Mouse (Mus musculus) c-Kit-negative CD71-positive TER-119-positive erythroid progenitor cells, embryonic 14.5 days (primary cell): Measurements from ENCODE around the gene Fblim1.
A peak's percentile ranks its signal among the peaks of the same experiment; 100 is the strongest.

Experiments used
- DNase-seq: peaks from one replicate; pipeline ENCODE4 v3.0.0-alpha.2; 2013; ENCODE audit warnings: low read depth, low spot score

The Fblim1 gene

DNA sequence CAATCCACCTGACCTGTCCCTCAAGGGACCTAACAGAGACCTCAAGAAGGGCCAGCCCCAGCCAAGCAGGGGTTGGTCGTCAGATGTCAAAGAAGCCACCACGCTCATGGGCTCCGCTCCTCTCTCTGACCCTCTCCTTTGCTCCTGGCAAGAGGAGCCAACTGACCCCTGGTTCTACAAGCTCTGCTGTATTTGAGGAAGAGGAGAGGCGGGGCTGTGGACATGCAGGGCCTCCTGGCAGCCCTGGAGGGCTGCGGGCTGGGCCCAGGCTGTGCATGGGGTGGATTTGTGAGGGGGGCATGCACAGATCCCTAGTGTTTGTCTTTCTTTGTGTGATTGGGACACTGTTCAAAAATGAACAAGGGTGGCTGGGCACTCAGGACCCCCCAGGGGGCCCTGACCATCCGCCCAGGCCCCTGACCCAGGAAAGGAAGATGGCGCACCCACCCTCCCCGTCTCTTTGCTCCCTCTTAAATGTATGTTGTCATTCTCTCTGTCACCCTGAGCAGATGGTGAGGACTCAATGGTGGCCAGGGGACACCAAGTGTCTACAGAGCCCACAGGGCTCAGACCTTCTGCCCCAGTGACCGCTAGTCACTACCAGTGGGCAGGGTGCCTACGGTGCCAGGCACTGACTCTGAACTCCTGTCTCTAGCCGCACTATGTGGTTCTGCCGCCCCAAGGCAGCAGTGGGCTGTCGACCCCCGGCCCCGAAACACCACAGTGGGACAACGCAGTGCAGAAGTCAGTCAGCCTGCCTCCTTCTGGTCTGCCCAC, 20.1 kb upstream of the Fblim1 start:
- DNase-seq, result no peak

DNA sequence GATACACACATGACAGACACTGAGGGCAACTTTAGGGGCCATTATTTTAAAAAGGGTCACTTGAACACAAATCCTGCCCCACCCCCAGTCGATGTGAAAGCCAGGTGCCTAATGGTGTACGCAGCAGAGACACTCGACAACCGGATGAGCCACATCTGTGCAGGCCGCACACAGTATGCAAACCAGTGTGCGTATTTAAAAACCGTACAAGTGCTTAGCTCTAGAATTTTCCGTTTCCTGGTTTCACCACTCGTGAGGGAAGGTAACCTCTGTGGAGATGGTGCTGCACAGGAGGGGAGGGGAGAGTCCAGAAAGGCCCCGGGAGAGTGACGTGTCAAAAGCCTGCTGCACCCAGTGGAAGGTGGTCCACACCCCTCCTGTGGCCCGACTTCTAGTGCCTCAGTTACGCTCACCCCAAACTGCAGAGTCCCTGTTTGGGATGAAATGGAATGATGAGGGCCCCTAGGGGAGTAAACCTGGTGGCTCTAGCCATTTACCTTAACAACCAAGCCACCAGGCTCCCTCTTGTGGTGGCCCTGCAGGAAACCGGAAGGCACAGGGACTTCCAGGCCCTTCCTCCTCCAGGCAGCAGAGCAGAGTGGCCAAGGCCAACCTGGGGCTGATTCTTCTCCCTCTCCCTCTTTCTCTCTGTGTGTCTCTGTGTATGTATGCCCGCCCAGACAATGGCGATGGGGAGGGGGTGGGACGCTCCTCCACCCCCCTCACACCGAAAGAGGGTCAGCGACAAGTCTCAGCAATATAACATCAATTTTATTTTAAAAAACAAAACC, 19.3 kb upstream of the Fblim1 start:
- DNase-seq, result no peak

DNA sequence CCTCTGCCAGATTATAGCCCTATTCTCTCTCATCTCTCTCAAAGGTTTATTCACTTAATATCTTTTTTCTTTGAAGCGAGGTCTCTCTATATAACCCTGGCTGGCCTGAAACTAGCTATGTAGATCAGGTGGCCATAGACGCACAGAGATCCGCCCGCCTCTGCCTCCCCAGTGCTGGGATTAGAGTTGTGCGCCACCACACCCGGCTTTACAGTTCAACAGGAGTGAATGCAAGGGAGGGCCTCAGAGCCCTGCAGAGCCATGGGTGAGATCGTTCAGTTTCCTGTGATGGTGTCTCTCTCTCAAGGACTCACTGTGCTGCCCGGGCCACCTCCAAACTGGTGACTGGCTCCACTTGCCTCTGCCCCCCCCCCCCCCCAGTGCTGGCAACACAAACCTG, 18.2 kb upstream of the Fblim1 start:
- DNase-seq, result no peak

- no peak for DNase-seq
These were observed 17.8 kb upstream of the Fblim1 start, which contains the start of gene Slc25a34 for GRCm38 (mm10) chr4:141623666-141624065. TSS of gene Slc25a34 (minus strand) at chr4:141623821.

DNA sequence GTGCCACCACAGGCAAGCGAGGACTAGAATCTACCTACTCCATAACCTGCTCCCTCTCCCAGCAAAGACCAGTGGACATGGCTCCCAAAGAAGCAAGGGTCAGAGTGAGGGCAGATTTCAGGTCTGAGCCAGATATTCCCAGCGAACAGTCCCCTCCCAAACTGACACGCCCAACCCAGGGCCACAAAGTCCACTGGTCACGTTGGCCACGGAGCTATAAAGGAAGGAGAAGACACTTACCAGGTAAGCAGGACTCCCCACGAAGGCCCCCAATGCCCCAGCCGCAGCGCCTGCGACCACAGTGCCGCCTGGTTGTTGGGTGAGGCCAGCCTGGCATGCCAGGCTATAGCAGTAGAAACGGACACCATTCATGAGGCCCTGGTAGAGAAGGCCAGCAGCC, 17.1 kb upstream of the Fblim1 start:
- DNase-seq, result no peak

- DNase-seq, result no peak
These were observed 16.7 kb upstream of the Fblim1 start for GRCm38 (mm10) chr4:141622580-141622979.

DNA sequence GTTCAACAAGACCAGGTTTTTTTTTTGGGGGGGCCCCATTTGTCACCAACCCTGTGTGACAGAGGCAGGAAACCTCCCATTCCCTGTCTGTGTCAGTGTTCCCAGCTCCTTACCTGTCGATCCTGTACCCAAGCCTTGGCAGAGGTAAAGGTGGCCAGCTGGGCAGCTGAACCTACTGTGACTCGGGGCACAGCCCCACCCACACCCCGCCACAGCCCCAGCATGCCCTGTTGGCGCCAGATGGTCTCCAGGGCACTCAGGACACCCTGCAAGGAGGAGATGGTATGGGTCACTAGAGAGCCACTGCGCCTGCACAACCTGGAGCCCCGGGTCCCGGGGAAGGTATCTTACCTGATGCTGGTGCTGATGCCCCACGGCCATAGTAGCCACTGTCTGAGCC, 16.2 kb upstream of the Fblim1 start:
- no peak for DNase-seq

DNA sequence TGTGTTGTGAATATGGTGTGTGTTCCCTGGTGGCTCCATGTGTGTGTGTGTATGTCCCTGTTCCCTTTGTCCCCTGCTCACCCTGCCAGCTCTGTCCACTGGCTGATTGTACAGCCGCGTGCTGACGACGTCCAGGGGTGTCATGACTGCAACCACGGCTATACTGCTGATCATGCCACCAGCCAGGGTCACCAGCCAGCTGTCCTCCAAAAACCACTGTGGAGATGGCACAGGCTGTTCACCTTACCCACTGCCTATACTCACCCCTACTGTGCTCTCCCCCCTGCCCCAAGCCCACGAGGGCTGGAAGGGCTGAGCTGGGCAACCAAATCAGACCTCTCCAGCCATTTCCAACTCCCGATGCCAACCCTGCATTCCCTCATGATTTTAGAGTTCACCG, 15.4 kb upstream of the Fblim1 start:
- no peak for DNase-seq

- no peak for DNase-seq
These were observed 13.5 kb upstream of the Fblim1 start for GRCm38 (mm10) chr4:141619299-141619883.

DNA sequence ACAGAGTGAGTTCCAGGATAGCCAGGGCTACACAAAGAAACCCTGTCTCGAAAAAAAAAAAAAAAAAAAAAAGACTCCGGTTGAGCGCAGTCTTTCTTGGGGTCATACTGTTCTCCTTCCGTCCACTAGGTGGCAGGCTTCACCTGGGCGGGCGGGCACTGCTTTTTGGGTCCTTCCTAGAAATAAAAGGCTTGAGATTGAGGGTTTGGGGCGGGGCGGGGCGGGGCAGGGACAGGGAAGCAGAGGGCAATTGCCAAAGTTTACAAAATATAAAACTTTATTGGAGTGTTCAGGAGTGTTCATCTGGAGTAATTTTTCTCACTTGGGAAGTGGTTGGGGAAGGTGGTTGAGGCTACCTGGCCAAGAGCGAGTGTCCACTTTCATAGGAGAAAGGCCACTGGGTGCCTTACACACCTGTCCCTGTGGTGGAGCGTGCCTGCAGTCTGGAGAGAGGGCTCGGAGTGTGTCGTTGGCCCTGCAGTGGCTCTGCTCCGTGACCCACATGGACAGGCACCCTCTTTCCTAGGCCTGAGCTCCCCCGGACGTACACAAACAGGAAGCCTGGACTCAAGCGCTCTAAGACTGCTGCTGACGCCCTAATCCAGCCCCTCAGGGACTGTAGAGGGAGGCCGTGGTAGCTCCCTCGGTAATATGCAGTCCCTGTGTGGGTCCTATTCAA, 12.8 kb upstream of the Fblim1 start, which contains the start of gene Tmem82:
TSS of gene Tmem82 (minus strand) at position 69 of the 679 bp plus-strand sequence.
- peak; percentile 20 for DNase-seq

- no peak for DNase-seq
These were observed 12.1 kb upstream of the Fblim1 start for GRCm38 (mm10) chr4:141617863-141618564.

GRCm38 (mm10) chr4:141617299-141617698, 11.4 kb upstream of the Fblim1 start:
- DNase-seq, result no peak

GRCm38 (mm10) chr4:141616811-141617210, 10.9 kb upstream of the Fblim1 start:
- DNase-seq, result no peak

DNA sequence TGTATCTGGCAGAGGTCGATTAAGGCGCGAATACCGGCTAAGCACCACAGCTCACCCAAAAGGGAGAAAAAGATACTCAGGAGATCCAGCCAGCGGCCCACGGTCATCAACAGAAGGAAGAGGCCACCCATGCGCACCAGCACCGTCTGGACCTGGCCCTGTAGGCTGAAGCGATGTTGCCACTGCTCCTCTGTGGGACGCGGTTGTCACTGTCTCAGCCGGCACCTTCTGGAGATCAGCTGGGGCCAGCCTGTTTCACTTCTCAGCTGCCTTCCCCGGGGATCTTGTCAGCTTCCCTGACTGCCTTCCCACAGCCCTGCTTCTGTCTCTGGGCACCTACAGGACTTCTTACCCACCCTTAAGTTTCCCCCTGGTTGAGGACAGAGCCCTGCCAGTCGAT, 9.1 kb upstream of the Fblim1 start:
- DNase-seq, result no peak

- DNase-seq, result no peak
These were observed 3.6 kb upstream of the Fblim1 start for GRCm38 (mm10) chr4:141609538-141609937.

- no peak for DNase-seq
These were observed 475 bp downstream of the Fblim1 start for GRCm38 (mm10) chr4:141605421-141605820.

GRCm38 (mm10) chr4:141604493-141604892, 1.4 kb downstream of the Fblim1 start:
- DNase-seq, result no peak

- DNase-seq, result no peak
These were observed 2.0 kb downstream of the Fblim1 start for GRCm38 (mm10) chr4:141603921-141604320.

DNA sequence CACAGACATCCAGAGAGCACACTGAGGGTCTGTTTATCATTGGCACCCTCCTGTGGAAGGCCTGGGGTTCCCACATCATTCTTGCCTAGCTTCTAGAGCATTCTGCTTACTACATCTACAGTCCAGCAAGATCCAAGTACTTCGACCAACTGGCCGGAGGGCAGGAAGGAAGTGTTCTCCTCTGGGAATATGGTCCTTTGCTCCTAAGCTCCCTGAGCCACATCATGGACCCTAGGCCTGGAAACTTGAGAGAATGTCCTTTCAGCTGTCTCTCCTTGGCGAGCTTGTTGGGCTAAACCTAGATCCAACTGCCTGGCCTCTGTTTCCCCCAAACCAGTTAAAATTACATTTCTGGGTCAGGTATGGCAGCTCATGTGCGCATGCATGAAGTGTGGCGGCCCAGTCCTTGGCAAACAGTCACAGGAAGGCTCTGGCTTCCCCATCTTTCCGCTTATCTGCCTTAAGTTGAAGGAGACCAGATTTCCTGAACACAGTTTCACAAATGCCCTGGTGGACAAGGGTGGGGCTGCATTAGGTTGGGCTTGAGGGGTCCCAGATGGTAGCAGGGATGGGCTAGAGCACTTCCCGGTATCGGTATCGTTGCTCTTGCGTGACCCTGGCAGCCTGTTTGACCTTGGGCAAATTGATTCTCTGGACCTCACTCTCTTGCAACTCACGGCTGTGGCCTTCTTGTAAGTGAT, 3.2 kb downstream of the Fblim1 start:
- no peak for DNase-seq

- no peak for DNase-seq
These were observed 4.6 kb downstream of the Fblim1 start for GRCm38 (mm10) chr4:141601148-141601862.
